Mouse (Mus musculus): Measurements from ENCODE around the gene Znrd1as.

Gene Znrd1as

GRCm38 (mm10) chr17:36957999-36958743 is at the start of gene Znrd1as, which contains the start of gene Znrd1:
TSS of gene Znrd1as (plus strand) at chr17:36958592.
TSS of gene Znrd1 (minus strand) at chr17:36958559.
- DNase-seq (ENCODE audit: low read depth, low spot score) = peak; percentile 97

- no peak for DNase-seq (ENCODE audit: low read depth, low spot score)
Measured at GRCm38 (mm10) chr17:36909802-36910201, 48.6 kb upstream of the Znrd1as start.

- DNase-seq (ENCODE audit: low read depth, low spot score) = no peak
Measured at GRCm38 (mm10) chr17:36912031-36912430, 46.4 kb upstream of the Znrd1as start.

- DNase-seq (ENCODE audit: low read depth, low spot score) = peak; percentile 32
Measured at GRCm38 (mm10) chr17:36914108-36914507, 44.3 kb upstream of the Znrd1as start.

GRCm38 (mm10) chr17:36915076-36915475 is 43.3 kb upstream of the Znrd1as start:
- DNase-seq (ENCODE audit: low read depth, low spot score) = no peak

GRCm38 (mm10) chr17:36920239-36920638 is 38.2 kb upstream of the Znrd1as start:
- no peak for DNase-seq (ENCODE audit: low read depth, low spot score)

GRCm38 (mm10) chr17:36922715-36923114 is 35.7 kb upstream of the Znrd1as start:
- no peak for DNase-seq (ENCODE audit: low read depth, low spot score)

GRCm38 (mm10) chr17:36923491-36923890 is 34.9 kb upstream of the Znrd1as start:
- no peak for DNase-seq (ENCODE audit: low read depth, low spot score)

GRCm38 (mm10) chr17:36927496-36928120 is 30.8 kb upstream of the Znrd1as start:
- DNase-seq (ENCODE audit: low read depth, low spot score) = no peak

- no peak for DNase-seq (ENCODE audit: low read depth, low spot score)
Measured at GRCm38 (mm10) chr17:36929236-36929932, 29.0 kb upstream of the Znrd1as start.

GRCm38 (mm10) chr17:36930233-36930632 is 28.2 kb upstream of the Znrd1as start:
- DNase-seq (ENCODE audit: low read depth, low spot score) = no peak

- no peak for DNase-seq (ENCODE audit: low read depth, low spot score)
Measured at GRCm38 (mm10) chr17:36931130-36931529, 27.3 kb upstream of the Znrd1as start.

GRCm38 (mm10) chr17:36931806-36932205 is 26.6 kb upstream of the Znrd1as start:
- DNase-seq (ENCODE audit: low read depth, low spot score) = no peak

- DNase-seq (ENCODE audit: low read depth, low spot score) = no peak
Measured at GRCm38 (mm10) chr17:36938056-36938455, 20.3 kb upstream of the Znrd1as start.

- no peak for DNase-seq (ENCODE audit: low read depth, low spot score)
Measured at GRCm38 (mm10) chr17:36942391-36942790, 16.0 kb upstream of the Znrd1as start.

GRCm38 (mm10) chr17:36942791-36943471 is 15.5 kb upstream of the Znrd1as start, which contains the start of gene Rnf39:
TSS of gene Rnf39 (plus strand) at chr17:36942918.
- DNase-seq (ENCODE audit: low read depth, low spot score) = no peak

GRCm38 (mm10) chr17:36943691-36944090 is 14.7 kb upstream of the Znrd1as start:
- no peak for DNase-seq (ENCODE audit: low read depth, low spot score)

- no peak for DNase-seq (ENCODE audit: low read depth, low spot score)
Measured at GRCm38 (mm10) chr17:36944121-36944775, 14.1 kb upstream of the Znrd1as start.

- no peak for DNase-seq (ENCODE audit: low read depth, low spot score)
Measured at GRCm38 (mm10) chr17:36947051-36947819, 11.2 kb upstream of the Znrd1as start.

- DNase-seq (ENCODE audit: low read depth, low spot score) = no peak
Measured at GRCm38 (mm10) chr17:36948286-36948685, 10.1 kb upstream of the Znrd1as start.

GRCm38 (mm10) chr17:36949265-36949664 is 9.1 kb upstream of the Znrd1as start:
- no peak for DNase-seq (ENCODE audit: low read depth, low spot score)

All from retina, adult 2 months (tissue).